Mouse (Mus musculus): ENCODE data around the gene Glul.
"Not testable (repeated sequence)": the region's sequence is repeated elsewhere in the genome, so short reads cannot be mapped to it uniquely, and the experiment has no call there.

The Glul gene

GRCm38 (mm10) chr1:153899731-153900380 lies at the start of gene Glul, which contains the start of gene Teddm2:
Gene Glul (plus strand): TSS chr1:153899944.
Gene Teddm2 (minus strand): TSS chr1:153900228.
- peak; percentile 95 for DNase-seq

- DNase-seq = peak; percentile 52
Measured at GRCm38 (mm10) chr1:153852696-153853095, 47.0 kb upstream of the Glul start.

GRCm38 (mm10) chr1:153855946-153856345 lies 43.8 kb upstream of the Glul start:
- DNase-seq = no peak

- DNase-seq = no peak
Measured at GRCm38 (mm10) chr1:153874045-153874444, 25.7 kb upstream of the Glul start, which contains the start of gene Teddm1b. Gene Teddm1b (plus strand): TSS chr1:153874345.

GRCm38 (mm10) chr1:153880391-153880790 lies 19.4 kb upstream of the Glul start:
- DNase-seq = not testable (repeated sequence)

GRCm38 (mm10) chr1:153886024-153886633 lies 13.6 kb upstream of the Glul start:
- no peak for DNase-seq

GRCm38 (mm10) chr1:153890121-153890520 lies 9.6 kb upstream of the Glul start:
- DNase-seq = no peak

- no peak for DNase-seq
Measured at GRCm38 (mm10) chr1:153891442-153891841, 8.3 kb upstream of the Glul start, which contains the start of gene Teddm1a. Gene Teddm1a (plus strand): TSS chr1:153891742.

- DNase-seq = no peak
Measured at GRCm38 (mm10) chr1:153893746-153894145, 6.0 kb upstream of the Glul start.

GRCm38 (mm10) chr1:153894201-153894893 lies 5.4 kb upstream of the Glul start:
- DNase-seq = no peak

- DNase-seq = peak; percentile 77
Measured at GRCm38 (mm10) chr1:153894979-153895378, 4.8 kb upstream of the Glul start.

GRCm38 (mm10) chr1:153897196-153897595 lies 2.5 kb upstream of the Glul start:
- DNase-seq = no peak

GRCm38 (mm10) chr1:153898989-153899730 lies 584 bp upstream of the Glul start:
- no peak for DNase-seq

GRCm38 (mm10) chr1:153900381-153900780 lies 637 bp downstream of the Glul start:
- DNase-seq = peak; percentile 65

GRCm38 (mm10) chr1:153900860-153901730 lies 1.4 kb downstream of the Glul start:
- peak; percentile 49 for DNase-seq

GRCm38 (mm10) chr1:153903006-153903405 lies 3.3 kb downstream of the Glul start:
- no peak for DNase-seq

GRCm38 (mm10) chr1:153904236-153904635 lies 4.5 kb downstream of the Glul start:
- DNase-seq = no peak

- no peak for DNase-seq
Measured at GRCm38 (mm10) chr1:153905884-153906283, 6.1 kb downstream of the Glul start.

GRCm38 (mm10) chr1:153908208-153908607 lies 8.5 kb downstream of the Glul start:
- no peak for DNase-seq

GRCm38 (mm10) chr1:153908741-153909140 lies 9.0 kb downstream of the Glul start:
- DNase-seq = no peak

- no peak for DNase-seq
Measured at GRCm38 (mm10) chr1:153909213-153909962, 9.6 kb downstream of the Glul start.

Data from thymus, postnatal 4 days (tissue).